Mouse (Mus musculus): ENCODE measurements around the gene Hoxd8.

Gene Hoxd8

DNA sequence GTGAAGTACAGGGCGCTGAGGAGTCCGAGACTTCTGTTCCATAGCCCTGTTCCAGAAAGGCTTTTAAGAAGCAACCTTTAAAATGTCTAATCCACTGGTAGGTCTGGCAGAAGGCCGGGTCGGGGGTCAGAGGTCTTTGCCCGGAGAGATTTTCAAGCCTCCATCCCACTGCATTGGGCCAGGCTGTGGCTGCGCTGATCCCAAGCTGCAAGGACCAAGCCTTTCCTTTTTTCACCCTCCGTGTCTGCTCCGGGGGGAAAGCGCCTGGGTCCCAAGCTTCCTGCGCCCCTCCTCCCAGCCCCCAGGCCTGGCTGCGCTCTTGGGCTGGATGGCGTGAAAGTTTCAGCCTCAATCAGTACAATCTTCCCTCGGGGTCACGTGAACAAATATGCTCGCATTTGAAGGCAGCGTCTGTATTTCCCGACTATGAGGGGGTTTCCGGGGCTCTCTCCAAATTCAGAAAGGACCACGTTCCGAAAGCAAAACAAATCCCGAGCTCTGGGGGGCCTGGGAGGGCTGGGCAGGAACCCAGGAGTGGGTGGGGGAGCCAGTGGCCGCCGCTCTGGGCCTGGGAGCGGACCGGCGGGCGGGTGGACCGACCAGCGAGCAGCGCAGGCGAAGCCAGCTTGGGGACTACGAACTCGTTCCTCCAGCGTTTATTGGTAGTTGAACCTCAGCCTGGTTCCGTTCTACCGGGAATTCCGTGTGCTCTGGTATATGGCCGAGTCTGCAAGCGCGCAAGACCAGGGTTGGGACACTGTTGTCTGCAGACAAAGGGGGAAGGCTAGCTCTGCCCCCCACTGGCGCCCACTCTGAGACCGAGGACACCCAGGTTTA, 31.7 kb downstream of the Hoxd8 start:
- DNase-seq (ENCODE audit: low spot score in 2 of 2): no peak

DNA sequence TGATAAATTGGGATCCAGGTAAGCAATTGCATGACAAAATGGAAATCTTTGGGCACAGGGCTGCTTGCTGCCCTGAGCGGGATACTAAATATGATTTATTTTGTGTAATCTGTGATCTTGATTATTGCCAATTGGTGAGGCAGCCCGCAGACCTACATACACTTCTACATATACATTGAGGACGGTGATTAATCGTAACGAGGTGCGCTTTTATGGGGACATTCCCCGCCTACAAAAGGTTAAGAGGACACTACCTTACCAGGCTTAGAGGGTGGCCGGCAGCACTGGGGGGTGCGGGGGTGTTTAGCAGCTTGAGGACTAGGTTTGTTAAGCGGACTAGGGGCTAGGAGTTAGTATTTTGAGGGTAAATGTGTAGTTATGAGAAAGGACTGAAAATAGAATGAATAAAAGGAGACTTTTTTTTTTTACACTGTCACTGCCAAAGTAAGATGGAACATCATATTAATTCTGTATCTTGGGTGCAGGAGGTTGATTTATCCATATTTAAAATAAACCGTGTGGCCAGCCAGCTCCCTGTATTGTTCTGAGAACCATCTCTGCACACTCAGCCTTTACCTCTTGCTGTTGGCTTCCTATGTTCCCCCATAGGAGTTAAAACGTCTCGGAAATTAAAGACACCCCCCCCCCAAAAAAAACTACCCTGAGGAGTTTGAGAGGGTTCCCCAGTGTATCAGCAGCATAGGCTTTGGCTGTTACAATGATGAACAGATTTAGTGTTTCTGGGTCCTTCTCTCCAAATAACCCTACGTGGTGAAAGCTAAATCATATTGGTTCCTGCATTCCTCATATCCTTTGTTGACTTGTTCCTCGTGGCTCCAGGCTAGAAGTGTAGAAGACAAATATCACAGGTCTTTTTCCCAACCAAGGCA, 32.5 kb downstream of the Hoxd8 start:
- DNase-seq (ENCODE audit: low spot score in 2 of 2): no peak

DNA sequence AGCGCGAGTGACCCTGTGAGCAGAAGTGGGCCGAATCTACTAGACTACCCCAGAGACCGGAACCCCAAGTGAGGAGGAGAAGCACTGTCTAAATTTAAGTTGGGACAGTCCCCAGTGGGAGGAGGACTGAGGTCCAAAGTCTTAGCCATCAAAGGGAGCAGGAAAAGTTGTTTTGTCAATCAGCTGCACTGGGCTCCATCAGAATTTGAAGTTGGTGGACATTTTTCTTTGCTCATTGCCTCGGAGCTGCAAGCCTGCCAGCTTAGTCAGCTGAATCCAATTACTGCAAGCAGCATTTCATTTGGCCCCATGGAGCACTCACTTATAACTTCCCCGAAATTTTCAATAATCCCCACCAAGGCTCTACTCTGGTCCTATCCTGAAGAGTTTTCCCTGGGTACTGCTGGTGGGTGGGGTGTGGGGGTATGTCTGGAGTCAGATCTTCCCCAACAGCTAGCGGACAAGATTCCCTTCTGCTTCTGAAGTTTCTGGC, 33.2 kb downstream of the Hoxd8 start:
- no peak for DNase-seq (ENCODE audit: low spot score in 2 of 2)

DNA sequence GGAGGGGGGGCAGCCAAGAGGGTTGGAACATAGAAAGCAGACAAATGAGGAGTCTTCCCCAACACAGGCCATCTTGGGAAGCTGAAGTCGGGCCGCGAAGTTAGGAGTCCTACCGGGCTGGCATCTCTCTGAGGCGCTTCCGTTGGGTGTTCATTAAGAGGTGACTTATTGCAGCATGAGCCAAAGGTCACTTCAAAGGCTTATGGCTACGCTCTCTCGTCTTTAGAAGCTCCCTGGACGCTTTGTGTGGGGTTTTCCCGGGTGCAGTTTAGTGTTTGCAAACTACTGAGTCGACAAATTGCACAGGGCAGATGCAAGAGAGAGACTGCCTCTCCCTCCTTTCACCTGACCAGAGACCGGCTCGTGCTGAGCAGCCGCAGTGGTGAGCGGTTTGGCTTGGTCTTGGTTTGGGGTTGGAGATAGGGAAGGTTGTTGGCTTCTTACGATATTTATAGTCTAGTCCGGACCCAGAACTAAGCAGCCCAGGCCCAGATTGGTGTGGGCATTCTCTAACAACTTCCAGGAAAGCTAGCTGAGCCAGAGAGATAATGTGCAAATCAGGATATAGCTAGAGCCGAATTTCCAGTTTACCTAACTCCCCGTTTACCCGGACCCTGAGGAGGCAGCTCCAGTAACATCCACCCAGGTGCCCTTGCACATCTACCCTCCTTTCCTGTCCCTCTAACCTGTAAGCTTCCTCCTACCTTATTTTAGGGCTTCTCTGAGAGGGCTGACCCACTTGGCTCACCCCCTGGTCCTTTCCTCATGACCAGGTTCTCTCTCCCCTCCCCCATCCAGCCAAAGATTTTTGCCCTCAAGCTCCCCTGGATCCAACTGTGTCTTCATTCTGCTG, 34.4 kb downstream of the Hoxd8 start:
- no peak for DNase-seq (ENCODE audit: low spot score in 2 of 2)

DNA sequence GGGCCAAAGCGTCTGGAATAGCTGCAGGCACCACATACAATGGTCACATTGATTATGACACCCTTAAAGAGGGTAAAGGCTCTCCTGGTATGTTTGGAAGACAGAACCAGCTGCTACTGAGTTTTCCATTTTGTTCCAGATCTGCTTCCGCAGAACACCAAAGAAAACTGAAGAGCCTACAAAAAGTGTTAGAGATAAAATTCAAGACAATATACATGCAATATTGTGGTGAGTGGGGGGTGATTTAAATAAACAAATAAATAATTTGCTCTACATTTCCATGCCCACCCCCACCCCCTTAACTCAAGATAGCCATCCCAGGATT, 35.0 kb downstream of the Hoxd8 start:
- DNase-seq (ENCODE audit: low spot score in 2 of 2): no peak

DNA sequence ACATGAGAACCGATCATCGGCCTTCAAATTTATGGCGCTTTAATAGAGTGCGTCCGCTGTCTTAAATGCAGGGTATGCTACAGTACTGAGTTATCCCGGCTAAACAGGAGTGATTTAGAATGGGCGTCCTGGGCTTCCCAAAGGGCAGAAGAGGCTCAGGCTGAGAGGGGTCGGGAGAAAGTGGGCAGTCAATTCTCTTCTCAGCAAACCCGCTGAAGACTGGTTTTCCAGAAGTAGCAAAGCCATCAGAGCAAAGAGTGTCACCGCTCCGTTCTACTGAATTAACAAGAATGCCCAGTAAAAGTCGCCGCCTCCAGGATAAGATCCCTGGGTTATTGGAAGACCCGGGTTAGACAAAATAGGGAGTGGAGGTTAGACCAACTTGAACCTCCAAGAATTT, 35.5 kb downstream of the Hoxd8 start:
- DNase-seq (ENCODE audit: low spot score in 2 of 2): no peak

DNA sequence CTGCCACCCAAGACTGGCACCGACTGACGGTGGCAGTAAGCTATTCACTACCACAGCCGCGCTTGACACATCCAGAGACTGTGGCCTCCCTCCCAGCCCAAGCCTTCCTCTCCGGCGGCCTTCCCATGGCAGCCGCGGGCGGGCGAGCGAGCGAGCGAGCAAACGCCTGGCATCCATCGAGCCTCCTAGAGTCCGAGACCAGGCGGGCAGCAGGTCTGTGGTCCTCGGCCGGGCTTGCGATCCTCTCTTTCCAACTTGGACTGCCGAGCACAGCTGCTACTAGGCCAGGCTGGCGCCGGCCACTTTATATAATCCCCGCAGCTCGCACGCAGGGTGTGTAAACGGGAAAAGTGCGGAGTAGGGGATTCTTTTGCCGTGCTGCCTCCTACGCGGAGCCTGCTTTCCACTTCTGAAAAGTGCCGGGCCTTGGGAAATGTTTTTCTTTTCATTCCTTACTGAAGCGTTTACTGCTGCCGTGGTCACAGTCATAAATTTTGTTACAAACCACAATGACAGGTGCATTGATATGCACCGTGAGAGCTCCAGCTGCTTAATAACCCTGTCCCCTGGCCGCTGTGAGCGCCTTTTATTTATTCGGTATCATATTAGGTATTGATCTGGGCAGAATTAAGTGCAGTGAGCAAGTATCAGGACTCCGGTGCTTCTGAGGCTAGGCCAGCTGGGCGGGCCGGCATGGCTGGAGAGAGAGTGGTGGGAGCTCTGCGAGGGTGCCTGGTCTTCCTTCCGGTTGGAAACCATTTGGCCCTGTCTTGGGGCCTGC, 36.1 kb downstream of the Hoxd8 start:
- no peak for DNase-seq (ENCODE audit: low spot score in 2 of 2)

DNA sequence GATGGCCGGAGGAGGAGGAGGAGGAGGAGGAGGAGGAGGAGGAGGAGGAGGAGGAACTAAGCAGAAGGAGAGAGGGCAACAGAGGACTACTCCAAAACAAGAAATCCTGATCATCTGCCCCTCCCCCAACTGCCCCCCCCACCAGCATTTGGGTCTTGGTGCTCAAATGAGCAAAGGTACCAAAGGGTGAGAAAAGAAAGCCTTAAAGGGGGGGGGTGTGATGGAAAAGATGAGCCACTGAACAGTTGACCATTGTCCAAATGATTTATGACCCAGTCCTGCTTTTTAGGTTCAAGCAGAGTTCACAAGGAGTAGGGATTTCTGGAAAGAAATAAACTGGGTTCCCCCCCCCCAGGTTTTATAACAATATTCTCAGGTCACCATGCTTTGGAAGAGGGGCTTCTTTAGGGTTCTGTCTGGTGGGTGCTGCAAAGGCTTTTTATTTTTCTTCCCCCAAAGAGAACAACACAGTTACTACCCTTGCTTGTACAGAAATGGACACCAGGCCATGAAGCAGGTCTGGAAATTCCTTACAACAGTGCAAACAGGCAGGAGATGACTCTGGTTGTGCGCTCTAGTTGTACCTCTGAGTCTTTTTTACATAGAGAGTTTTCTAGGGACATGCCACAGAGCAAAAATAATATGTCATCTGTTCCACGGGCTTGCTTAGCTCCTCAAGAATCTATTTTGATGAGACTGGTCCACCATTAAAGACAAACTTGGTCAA, 37.0 kb downstream of the Hoxd8 start:
- no peak for DNase-seq (ENCODE audit: low spot score in 2 of 2)

DNA sequence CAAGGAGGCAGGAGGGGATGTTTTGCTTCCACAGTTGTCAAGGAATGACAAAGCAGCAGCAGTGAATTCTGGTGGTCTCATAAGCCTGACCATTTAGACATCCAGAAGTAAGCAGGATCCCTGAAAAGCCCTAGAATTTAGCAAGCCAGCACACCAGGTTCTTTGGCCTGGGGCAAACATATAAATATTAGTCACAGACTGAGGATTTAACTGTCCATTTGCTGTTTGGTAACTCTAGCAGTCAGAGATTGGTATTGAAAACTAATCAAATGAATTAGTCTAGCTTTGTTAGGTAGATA, 37.5 kb downstream of the Hoxd8 start:
- no peak for DNase-seq (ENCODE audit: low spot score in 2 of 2)

DNA sequence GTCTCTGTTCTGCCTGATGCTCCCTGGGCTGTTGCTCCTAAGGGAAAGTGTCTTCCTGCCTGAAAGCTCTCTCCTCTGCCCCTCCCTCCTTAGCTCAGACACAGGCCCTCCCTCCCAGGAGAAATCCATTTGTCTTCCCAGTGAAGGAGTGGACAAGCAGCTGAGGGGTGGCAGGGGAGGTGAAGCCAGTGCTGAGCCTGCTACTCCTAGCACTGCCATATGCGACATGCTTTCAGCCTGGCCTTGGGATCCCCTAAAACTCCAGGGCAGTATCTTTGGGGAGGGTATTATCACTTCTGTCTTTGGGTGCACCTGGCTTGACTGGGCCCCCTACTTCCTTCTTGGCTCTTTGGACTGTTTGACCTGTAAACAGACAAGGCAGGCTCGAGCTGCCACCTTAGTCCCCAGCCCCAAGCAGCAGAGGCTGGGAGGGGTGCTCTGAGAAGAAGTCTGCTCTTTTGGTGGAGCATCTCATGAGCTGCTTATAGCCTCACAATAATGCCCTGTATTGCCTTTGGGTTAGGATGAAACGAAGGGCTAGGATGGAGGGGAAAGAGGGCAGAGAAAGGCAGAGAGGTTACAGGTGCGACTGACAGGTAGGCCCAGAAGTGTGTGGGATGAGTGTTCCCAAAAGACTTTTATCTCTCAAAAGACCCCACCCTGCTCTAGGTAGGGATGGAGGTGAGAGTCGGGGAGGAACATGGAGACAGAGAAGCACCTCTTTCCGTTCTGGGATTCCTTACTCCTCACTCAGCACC, 41.3 kb downstream of the Hoxd8 start:
- DNase-seq (ENCODE audit: low spot score in 2 of 2): no peak

DNA sequence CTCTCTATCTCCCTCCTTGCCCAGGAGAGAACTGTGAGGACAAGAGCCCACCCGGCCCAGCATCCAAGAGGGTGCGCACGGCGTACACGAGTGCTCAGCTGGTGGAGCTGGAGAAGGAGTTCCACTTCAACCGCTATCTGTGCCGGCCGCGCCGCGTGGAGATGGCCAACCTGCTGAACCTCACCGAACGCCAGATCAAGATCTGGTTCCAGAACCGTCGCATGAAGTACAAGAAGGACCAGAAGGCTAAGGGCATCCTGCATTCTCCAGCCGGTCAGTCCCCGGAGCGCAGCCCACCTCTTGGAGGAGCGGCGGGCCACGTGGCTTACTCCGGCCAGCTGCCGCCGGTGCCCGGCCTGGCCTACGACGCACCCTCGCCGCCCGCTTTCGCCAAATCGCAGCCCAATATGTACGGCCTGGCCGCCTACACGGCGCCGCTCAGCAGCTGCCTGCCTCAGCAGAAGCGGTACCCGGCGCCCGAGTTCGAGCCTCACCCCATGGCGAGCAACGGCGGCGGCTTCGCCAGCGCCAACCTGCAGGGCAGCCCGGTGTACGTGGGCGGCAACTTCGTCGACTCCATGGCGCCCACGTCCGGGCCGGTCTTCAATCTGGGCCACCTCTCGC, 42.0 kb downstream of the Hoxd8 start:
- DNase-seq (ENCODE audit: low spot score in 2 of 2): no peak

DNA sequence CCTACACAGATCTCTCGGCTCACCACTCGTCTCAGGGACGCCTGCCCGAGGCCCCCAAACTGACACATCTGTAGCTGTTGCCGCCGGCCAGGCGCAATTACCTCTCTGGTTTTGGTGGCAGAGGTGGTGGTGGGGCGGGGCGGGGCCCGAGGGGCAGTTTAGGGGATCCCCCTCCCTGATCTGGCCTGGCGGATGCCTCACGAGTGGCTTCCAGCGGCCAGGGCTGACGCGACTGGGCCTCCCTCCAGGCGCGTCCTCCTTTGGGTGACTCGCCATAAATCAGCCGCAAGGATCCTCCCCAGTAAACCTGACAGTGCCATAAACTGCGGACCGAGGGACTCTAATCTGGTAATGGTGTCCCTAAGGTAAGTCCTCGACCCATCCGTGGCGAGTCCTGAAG, 42.6 kb downstream of the Hoxd8 start:
- DNase-seq (ENCODE audit: low spot score in 2 of 2): no peak

DNA sequence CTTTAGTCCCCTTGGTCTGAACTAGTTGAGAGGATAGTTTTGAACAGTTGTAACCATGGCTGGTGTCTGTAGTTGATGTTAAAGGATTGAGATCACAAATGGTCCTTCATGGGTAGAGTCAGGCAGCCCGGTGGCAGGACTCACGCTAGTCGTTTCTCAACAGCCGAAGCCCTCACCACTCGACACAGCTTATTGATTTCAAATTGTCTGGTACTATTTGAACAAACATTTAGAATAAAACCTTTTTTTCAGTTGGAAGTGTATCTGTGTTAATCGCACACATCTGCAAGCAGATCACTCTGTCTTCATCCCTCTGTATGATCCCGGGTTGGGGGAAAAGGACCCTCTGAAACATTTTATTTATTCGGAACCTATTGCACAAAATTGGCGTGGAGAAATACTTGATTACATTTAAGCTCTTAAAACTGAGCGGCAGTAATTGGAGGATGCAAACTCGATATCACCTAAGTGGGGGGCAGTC, 43.3 kb downstream of the Hoxd8 start:
- DNase-seq (ENCODE audit: low spot score in 2 of 2): no peak

DNA sequence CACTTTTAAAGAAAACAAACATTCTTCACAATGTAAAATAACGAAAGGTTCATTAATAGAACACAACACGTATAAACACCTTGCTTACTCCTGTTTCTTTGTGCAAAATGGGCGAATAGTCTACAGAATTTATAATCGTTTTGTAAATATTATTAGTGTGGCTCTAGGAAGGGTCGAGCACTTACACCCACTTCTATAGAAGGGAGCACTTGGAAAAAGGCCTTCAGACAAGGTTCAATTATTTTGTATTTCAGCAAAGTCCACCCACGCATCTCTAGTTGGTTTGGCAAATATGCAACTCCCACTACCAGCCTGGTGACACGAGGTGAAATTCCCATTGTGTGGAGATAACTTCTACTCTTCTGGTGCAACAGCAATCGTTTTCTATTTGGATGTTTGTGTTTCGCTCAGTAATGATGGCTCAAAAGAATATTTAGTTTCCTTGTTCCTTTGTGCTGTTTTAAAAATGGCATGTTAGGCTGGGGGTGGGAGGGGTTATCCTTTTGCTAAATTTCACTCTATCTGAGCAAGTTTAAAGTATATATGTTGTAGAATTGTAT, 44.1 kb downstream of the Hoxd8 start:
- DNase-seq (ENCODE audit: low spot score in 2 of 2): no peak

DNA sequence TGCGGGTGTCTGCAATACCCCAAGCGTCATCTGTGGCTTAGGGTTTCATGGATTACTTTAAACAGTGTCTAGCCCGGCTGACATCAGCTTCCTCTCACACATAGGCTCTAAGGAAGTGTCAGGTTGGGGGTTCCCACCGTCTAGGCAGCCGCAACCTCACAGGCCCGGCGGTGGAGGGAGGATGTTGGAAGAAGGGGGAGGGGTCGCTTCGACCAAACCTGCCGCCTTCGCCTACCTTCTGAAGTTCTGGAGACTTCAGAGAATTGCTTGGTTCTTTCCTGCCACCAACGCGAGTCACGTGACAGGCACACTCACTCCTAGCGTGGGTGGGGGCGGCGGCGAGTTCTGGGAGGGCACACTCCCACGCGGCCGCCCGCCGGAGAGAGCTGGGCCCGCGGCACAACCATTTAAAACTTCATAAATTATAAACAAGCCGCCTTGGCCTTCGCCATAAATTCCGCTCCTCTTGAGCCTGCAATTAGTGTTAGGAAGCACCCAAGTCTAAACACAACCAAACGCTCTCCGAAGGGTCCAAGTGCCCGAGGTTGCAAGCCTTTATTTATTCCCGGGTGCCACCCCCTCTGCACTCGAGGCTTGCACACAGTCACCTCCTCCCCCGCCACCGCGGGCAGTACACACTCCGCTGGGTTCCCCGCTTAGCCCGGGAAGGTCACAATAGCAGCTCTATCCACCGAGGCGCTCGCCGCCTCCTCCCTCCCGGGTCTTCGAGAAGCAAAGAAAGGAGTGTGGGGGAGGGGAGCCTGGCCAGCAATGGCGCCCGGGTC, 45.1 kb downstream of the Hoxd8 start:
- no peak for DNase-seq (ENCODE audit: low spot score in 2 of 2)

DNA sequence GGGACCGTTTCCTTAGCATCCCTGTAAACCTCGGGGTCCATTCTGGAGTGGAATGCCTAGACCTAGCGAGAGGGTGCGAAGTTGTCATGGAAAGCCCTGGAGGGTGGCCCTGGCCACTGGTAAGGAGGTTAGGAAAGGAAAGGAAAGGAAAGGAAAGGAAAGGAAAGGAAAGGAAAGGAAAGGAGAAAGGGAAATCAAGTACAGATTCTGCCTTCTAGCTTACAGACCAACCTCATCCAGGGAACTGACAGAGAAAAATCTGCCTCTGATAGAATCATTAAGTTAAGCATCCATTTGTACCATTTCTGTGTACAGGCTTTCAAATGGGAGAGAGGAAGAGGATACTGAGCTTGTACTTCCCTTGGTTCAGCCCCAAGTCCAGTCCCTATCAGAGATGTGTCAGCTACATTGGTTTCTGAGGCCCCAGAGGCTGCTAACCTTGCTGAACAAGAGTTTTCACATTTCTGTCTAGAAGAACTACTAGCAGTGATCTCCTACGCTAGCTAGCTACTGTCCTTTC, 46.4 kb downstream of the Hoxd8 start:
- no peak for DNase-seq (ENCODE audit: low spot score in 2 of 2)

DNA sequence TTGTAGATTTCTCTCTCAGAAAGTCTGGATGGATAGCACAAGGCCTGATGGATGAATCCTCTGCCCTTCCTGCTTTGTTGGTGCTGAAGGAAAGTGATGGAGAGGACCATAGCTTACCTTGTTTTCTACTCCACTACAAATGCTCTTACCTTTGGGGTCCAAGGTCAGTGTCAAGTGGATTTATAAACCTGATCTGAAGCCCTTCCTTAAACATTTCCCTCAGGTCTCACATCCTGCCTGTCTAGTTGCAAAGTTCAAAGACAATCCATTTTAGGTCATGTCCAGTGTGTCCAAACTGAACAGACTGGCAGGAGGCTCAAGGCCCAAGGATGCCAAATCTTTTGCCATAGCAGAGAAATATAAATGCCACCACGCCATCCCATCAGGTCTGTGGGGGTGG, 47.4 kb downstream of the Hoxd8 start:
- DNase-seq (ENCODE audit: low spot score in 2 of 2): no peak

All from frontal cortex, postnatal 14 days (tissue).